Mouse (Mus musculus): Measurements from ENCODE around the gene Obox5. TPM values are rescaled to one million over a fixed set of nuclear protein-coding genes. Genes with fewer than 3 reads are reported as not detected.
"Not testable (repeated sequence)": the region's sequence is repeated elsewhere in the genome, so short reads cannot be mapped to it uniquely, and the experiment has no call there.

The Obox5 gene
- not detected in 2 replicates for polyA plus RNA-seq (2016; fragmentation: Nextera tagmentation; extraction: Ambion mirVana)

GRCm38 (mm10) chr7:15749831-15750230, at the start of gene Obox5:
Gene Obox5 (plus strand): TSS chr7:15750131.
- not testable (repeated sequence) for H3K4me3 ChIP-seq

GRCm38 (mm10) chr7:15749296-15749695, 635 bp upstream of the Obox5 start:
- H3K27ac ChIP-seq; H3K4me2 ChIP-seq (replicated peaks); H3K36me3 ChIP-seq; H3K4me3 ChIP-seq; H3K9ac ChIP-seq; H3K27me3 ChIP-seq; ATAC-seq (ENCODE audit: low FRiP score); H3K4me1 ChIP-seq: not testable (repeated sequence)
- H3K9me3 ChIP-seq (replicated peaks), result peaks cover 27% of the 10 kb centered on the region
- 75% methylated on average over 5 of the region's 5 CpGs for WGBS

More at GRCm38 (mm10) chr7:15749831-15750230, at the start of gene Obox5:
- not testable (repeated sequence) for H3K27ac ChIP-seq; H3K4me2 ChIP-seq (replicated peaks); H3K9ac ChIP-seq; H3K27me3 ChIP-seq; H3K36me3 ChIP-seq; ATAC-seq (ENCODE audit: low FRiP score); H3K4me1 ChIP-seq
- H3K9me3 ChIP-seq (replicated peaks), result peaks cover 27% of the 10 kb centered on the region
- 83% methylated on average over 2 of the region's 2 CpGs for WGBS

Other genes starting within 250 kb of the Obox5 start
- not detected in 2 replicates for gene Obox3, start 110.2 kb upstream of the Obox5 start, polyA plus RNA-seq (2016; fragmentation: Nextera tagmentation; extraction: Ambion mirVana)
- gene Obox6, start 89.5 kb downstream of the Obox5 start, polyA plus RNA-seq (2016; fragmentation: Nextera tagmentation; extraction: Ambion mirVana), result not detected in 2 replicates
- gene Crx, start 129.8 kb downstream of the Obox5 start, polyA plus RNA-seq (2016; fragmentation: Nextera tagmentation; extraction: Ambion mirVana), result not detected in 2 replicates
- gene Crxos, start 132.5 kb downstream of the Obox5 start, polyA plus RNA-seq (2016; fragmentation: Nextera tagmentation; extraction: Ambion mirVana), result not detected in 2 replicates
- gene Selenow, start 172.3 kb downstream of the Obox5 start, polyA plus RNA-seq (2016; fragmentation: Nextera tagmentation; extraction: Ambion mirVana), result 1,041 and 1,118 TPM in 2 replicates
- 157 and 167 TPM in 2 replicates for gene Nop53, start 195.9 kb downstream of the Obox5 start, polyA plus RNA-seq (2016; fragmentation: Nextera tagmentation; extraction: Ambion mirVana)
- 10.1 and 16.6 TPM in 2 replicates for gene Ehd2, start 217.4 kb downstream of the Obox5 start, polyA plus RNA-seq (2016; fragmentation: Nextera tagmentation; extraction: Ambion mirVana)

Measured in hindbrain, embryonic 12.5 days (tissue).